ENCODE assay signal across 9 mouse cellular contexts in the genomic region with DNA sequence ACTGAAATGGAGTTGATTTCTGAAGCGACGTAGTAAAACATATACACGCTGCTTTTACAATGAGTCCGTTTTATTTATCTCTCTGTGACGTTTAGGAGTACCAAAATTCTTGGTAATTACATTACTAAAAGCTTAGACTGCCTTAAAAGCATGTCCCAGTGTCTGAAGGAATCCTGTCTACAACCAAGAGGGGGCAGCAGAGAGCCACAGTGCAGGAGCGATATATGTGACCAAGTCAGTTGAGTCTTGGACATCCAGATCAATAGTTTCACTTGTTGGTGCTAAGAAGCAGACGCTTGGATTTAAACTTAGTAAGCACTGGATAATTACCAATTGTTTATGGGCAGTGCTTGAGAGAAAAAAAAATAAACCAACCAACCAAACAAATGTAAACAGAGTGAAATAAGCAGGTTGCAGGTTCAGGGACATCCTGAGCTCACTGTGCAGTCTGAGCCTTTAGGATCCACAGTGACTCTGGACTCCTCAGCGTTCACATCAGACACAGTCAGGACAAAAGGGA. TPM values are rescaled to one million over a fixed set of nuclear protein-coding genes. Genes with fewer than 3 reads are reported as not detected.
A peak's percentile ranks its signal among the peaks of the same experiment; 100 is the strongest.
DNase-seq lines count a peak whose midpoint lies in the region; ATAC-seq lines count a peak whose summit lies in the region.
"Had no signal": no experiment of that assay in that cellular context is flagged by ENCODE, and none has a peak within 500 bp of the region (broad histone marks: within the 10 kb centered on the region; RNA-seq: fewer than 3 reads in every experiment).

No protein-coding gene starts in this region.

- ATAC-seq in kidney, embryonic 15.5 days (replicated peaks; ENCODE audit: low FRiP score), result no peak
- ATAC-seq in neural tube, embryonic 11.5 days (ENCODE audit: insufficient read depth, low FRiP score, low TSS enrichment), result 0 out of 2 replicates have a peak, but pooled peaks have one; percentile 35

- no peak overlapping the region for H3K9ac ChIP-seq in kidney, embryonic 15.5 days
- no peak overlapping the region for H3K9ac ChIP-seq in neural tube, embryonic 11.5 days (ENCODE audit: low read length)
- H3K9ac ChIP-seq: embryonic facial prominence, embryonic 15.5 days had no signal

- H3K36me3 ChIP-seq in kidney, embryonic 15.5 days, result no peaks in the 10 kb centered on the region
- no peaks in the 10 kb centered on the region for H3K36me3 ChIP-seq in limb, embryonic 10.5 days
- H3K36me3 ChIP-seq in neural tube, embryonic 11.5 days (ENCODE audit: control insufficient read depth, insufficient read depth, low read length), result no peaks in the 10 kb centered on the region
- H3K36me3 ChIP-seq: embryonic facial prominence, embryonic 15.5 days had no signal

- no peak overlapping the region for H3K27ac ChIP-seq in kidney, embryonic 15.5 days
- no peak overlapping the region for H3K27ac ChIP-seq in limb, embryonic 10.5 days
- H3K27ac ChIP-seq in neural tube, embryonic 11.5 days (ENCODE audit: low read depth, low read length), result no peak overlapping the region
- H3K27ac ChIP-seq: embryonic facial prominence, embryonic 15.5 days had no signal

- H3K4me1 ChIP-seq in kidney, embryonic 15.5 days, result no peaks in the 10 kb centered on the region
- no peaks in the 10 kb centered on the region for H3K4me1 ChIP-seq in limb, embryonic 10.5 days
- H3K4me1 ChIP-seq in neural tube, embryonic 11.5 days (ENCODE audit: control insufficient read depth, insufficient read depth, low read length), result no peaks in the 10 kb centered on the region; the same call in 1 of the 2 replicates
- H3K4me1 ChIP-seq: embryonic facial prominence, embryonic 15.5 days had no signal

- H3K27me3 ChIP-seq in kidney, embryonic 15.5 days, result no peaks in the 10 kb centered on the region
- no peaks in the 10 kb centered on the region for H3K27me3 ChIP-seq in limb, embryonic 10.5 days (ENCODE audit: low read depth, poor library complexity, severe bottlenecking)
- no peaks in the 10 kb centered on the region for H3K27me3 ChIP-seq in neural tube, embryonic 11.5 days (ENCODE audit: control insufficient read depth, insufficient read depth, low read length)
- H3K27me3 ChIP-seq: embryonic facial prominence, embryonic 15.5 days had no signal

- DNase-seq in kidney, adult 11 months, result peak; percentile 30
- DNase-seq in T-cell, adult 2 months (ENCODE audit: low spot score), result peak; percentile 28
- DNase-seq in cerebellum, postnatal 4 days (ENCODE audit: low spot score in 2 of 2), result peak; percentile 25 to 71
- DNase-seq in heart, postnatal 36 days, result peak; percentile 39 to 62
- DNase-seq in limb, embryonic 10.5 days (ENCODE audit: low spot score), result peak; percentile 46
- DNase-seq in neural tube, embryonic 11.5 days (ENCODE audit: low spot score), result peak; percentile 54
- peak; percentile 67 for DNase-seq in thymus, postnatal 25 days

- WGBS in kidney, embryonic 15.5 days, result 39% methylated on average over 8 of the region's 8 CpGs
- 32% methylated on average over 8 of the region's 8 CpGs for WGBS in limb, embryonic 10.5 days
- WGBS in neural tube, embryonic 11.5 days, result 37% methylated on average over 8 of the region's 8 CpGs

- no peak overlapping the region for H3K4me3 ChIP-seq in kidney, embryonic 15.5 days (replicated peaks)
- H3K4me3 ChIP-seq in limb, embryonic 10.5 days, result no peak overlapping the region
- no peak overlapping the region for H3K4me3 ChIP-seq in neural tube, embryonic 11.5 days (ENCODE audit: low read depth, low read length)
- H3K4me3 ChIP-seq: embryonic facial prominence, embryonic 15.5 days had no signal

- H3K9me3 ChIP-seq in kidney, embryonic 15.5 days (replicated peaks), result no peaks in the 10 kb centered on the region
- H3K9me3 ChIP-seq in limb, embryonic 10.5 days (replicated peaks), result no peaks in the 10 kb centered on the region
- no peaks in the 10 kb centered on the region for H3K9me3 ChIP-seq in neural tube, embryonic 11.5 days (ENCODE audit: control insufficient read depth, low read length)
- H3K9me3 ChIP-seq: embryonic facial prominence, embryonic 15.5 days had no signal

- H3K4me2 ChIP-seq in kidney, embryonic 15.5 days, result no peak overlapping the region
- H3K4me2 ChIP-seq in neural tube, embryonic 11.5 days (ENCODE audit: low read depth), result no peak overlapping the region
- H3K4me2 ChIP-seq: embryonic facial prominence, embryonic 15.5 days had no signal

- intact Hi-C loops in heart, postnatal 36 days (cut with DNase I), result loop anchor here (2.0 kb wide), 1 partner anchor 156 kb away; no protein-coding TSS in a partner anchor

RNA-seq across cellular contexts. Expression of a gene that starts 38.9 kb away (rescaled TPM):
- polyA plus RNA-seq in kidney, embryonic 15.5 days (2015; fragmentation: Nextera tagmentation; extraction: Ambion mirVana), result 149 and 151 TPM in 2 replicates
- total RNA-seq in heart, postnatal 36 days (2021), result 100 to 1,000 TPM; 282 to 310 TPM
- 110 and 134 TPM in 2 replicates for polyA plus RNA-seq in limb, embryonic 10.5 days (2016; fragmentation: Nextera tagmentation; extraction: Ambion mirVana)
- polyA plus RNA-seq in neural tube, embryonic 11.5 days (2014; fragmentation: Nextera tagmentation; extraction: Ambion mirVana), result 258 and 268 TPM in 2 replicates
